Mouse (Mus musculus): Measurements from ENCODE around the gene Acsbg1. TPM values are rescaled to one million over a fixed set of nuclear protein-coding genes. Genes with fewer than 3 reads are reported as not detected.

Acsbg1 gene
- polyA plus RNA-seq, 1 experiment from 2014 or later = 0.10 TPM

GRCm38 (mm10) chr9:54642149-54642548 lies 19.5 kb downstream of the Acsbg1 start:
- Histone ChIP-seq H3K4me3 (ENCODE audit: low read depth, low read length) (no peak overlapping the region), H3K4me2 (replicated peaks; ENCODE audit: low read depth, low read length) (no peak overlapping the region), H3K9ac (replicated peaks; ENCODE audit: low read depth) (no peak overlapping the region), H3K27me3 (replicated peaks; ENCODE audit: insufficient read depth, low read length) (no peaks in the 10 kb centered on the region), H3K9me3 (ENCODE audit: low read length) (no peaks in the 10 kb centered on the region), H3K36me3 (ENCODE audit: insufficient read depth, low read length) (no peaks in the 10 kb centered on the region), H3K4me1 (ENCODE audit: insufficient read depth, low read depth, low read length) (no peaks in the 10 kb centered on the region), H3K27ac (ENCODE audit: low read length) (no peak overlapping the region)
- ATAC-seq = no peak
- 58% methylated on average over 2 of the region's 2 CpGs for WGBS
- TF ChIP-seq CTCF (IDR thresholded peaks at IDR 0.05) (no peak), EP300 (IDR thresholded peaks at IDR 0.05) (no peak)
- DNase-seq (ENCODE audit: low spot score) = no peak

- no peak for DNase-seq (ENCODE audit: low spot score)
- no peak overlapping the region for H3K27ac ChIP-seq (ENCODE audit: low read length)
- WGBS = 69% methylated on average over 3 of the region's 3 CpGs
Observed at GRCm38 (mm10) chr9:54641548-54641947, 20.1 kb downstream of the Acsbg1 start.

GRCm38 (mm10) chr9:54639192-54639591 lies 22.5 kb downstream of the Acsbg1 start:
- Histone ChIP-seq H3K9me3 (ENCODE audit: low read length) (no peaks in the 10 kb centered on the region), H3K4me2 (replicated peaks; ENCODE audit: low read depth, low read length) (no peak overlapping the region), H3K4me3 (ENCODE audit: low read depth, low read length) (no peak overlapping the region), H3K9ac (replicated peaks; ENCODE audit: low read depth) (no peak overlapping the region), H3K27ac (ENCODE audit: low read length) (no peak overlapping the region), H3K4me1 (ENCODE audit: insufficient read depth, low read depth, low read length) (no peaks in the 10 kb centered on the region), H3K36me3 (ENCODE audit: insufficient read depth, low read length) (no peaks in the 10 kb centered on the region), H3K27me3 (replicated peaks; ENCODE audit: insufficient read depth, low read length) (no peaks in the 10 kb centered on the region)
- ATAC-seq (no peak), DNase-seq (ENCODE audit: low spot score) (no peak)
- 32% methylated on average over 2 of the region's 2 CpGs for WGBS
- TF ChIP-seq EP300 (IDR thresholded peaks at IDR 0.05) (no peak), CTCF (IDR thresholded peaks at IDR 0.05) (no peak)

More at GRCm38 (mm10) chr9:54641548-54641947, 20.1 kb downstream of the Acsbg1 start:
- Histone ChIP-seq H3K4me3 (ENCODE audit: low read depth, low read length) (no peak overlapping the region), H3K9me3 (ENCODE audit: low read length) (no peaks in the 10 kb centered on the region), H3K36me3 (ENCODE audit: insufficient read depth, low read length) (no peaks in the 10 kb centered on the region), H3K9ac (replicated peaks; ENCODE audit: low read depth) (no peak overlapping the region), H3K4me1 (ENCODE audit: insufficient read depth, low read depth, low read length) (no peaks in the 10 kb centered on the region), H3K4me2 (replicated peaks; ENCODE audit: low read depth, low read length) (no peak overlapping the region), H3K27me3 (replicated peaks; ENCODE audit: insufficient read depth, low read length) (no peaks in the 10 kb centered on the region)
- no peak for TF ChIP-seq EP300 (IDR thresholded peaks at IDR 0.05)
- no peak for TF ChIP-seq CTCF (IDR thresholded peaks at IDR 0.05)
- no peak for ATAC-seq

DNA sequence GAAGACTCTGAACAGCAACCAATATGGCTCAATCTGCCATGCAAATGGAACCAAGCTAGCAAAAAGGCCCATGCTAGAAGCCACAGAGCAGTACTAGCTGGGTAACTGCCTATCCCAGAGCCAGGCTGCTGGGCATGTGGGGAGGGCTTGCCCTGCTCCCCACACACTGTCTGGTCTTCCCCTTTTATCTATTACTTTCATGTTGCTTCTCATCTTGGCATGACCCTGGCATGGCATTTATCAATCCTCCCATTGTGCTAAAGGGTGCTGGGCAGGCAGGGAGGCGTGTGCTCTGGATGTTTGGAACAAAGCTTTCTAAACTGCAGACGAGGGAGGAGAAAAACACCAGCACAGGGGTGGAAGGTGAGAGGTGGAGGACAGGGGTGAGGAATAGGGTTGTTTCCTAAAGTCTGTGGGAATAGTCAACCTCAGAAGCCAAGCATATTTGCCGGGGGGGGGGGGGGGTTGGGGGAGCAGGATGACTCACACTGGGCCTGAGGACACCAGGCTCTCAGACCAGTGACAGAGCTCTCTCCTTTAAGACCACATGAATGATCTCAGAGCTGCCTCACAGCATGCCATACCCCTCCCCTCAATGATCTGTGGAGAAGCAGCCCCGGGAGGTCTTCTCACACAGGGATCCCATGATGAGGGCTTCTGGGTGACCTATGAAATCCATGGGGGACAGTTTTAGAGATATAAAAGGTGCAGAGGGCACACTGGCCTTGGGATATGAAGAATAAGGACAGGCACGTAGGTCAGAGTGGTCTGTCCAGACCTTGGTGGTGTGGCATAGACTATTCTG lies 24.0 kb downstream of the Acsbg1 start:
- WGBS = 57% methylated on average over 5 of the region's 5 CpGs
- H3K27ac ChIP-seq (ENCODE audit: low read length) = no peak overlapping the region
- DNase-seq (ENCODE audit: low spot score) = no peak

DNA sequence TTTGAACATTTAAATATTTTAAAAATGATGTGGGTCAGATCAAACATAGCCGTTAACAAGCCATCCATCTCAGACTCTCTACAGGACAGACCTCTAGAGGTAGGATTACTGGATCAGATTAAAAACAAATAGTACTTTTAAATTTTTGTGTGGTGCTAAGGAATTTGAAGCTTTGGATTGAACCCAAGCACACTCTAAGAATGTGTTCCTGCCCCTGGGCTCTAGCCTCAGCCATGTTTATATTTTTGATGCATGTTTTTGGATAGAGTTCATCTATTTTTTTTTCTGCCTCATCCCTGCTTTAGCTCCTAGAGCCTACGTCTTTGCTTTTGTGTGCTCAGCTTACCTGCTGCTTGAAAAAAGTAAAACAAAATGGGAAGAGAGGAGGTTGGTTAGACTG lies 28.3 kb downstream of the Acsbg1 start:
- ATAC-seq (no peak), DNase-seq (ENCODE audit: low spot score) (no peak)
- H3K4me1 ChIP-seq (ENCODE audit: insufficient read depth, low read depth, low read length) = no peaks in the 10 kb centered on the region
- no peak overlapping the region for H3K4me2 ChIP-seq (replicated peaks; ENCODE audit: low read depth, low read length)
- H3K9me3 ChIP-seq (ENCODE audit: low read length) = no peaks in the 10 kb centered on the region
- H3K4me3 ChIP-seq (ENCODE audit: low read depth, low read length) = no peak overlapping the region
- TF ChIP-seq CTCF (IDR thresholded peaks at IDR 0.05) (no peak), EP300 (IDR thresholded peaks at IDR 0.05) (no peak)
- H3K9ac ChIP-seq (replicated peaks; ENCODE audit: low read depth) = no peak overlapping the region
- H3K27ac ChIP-seq (ENCODE audit: low read length) = no peak overlapping the region
- no peaks in the 10 kb centered on the region for H3K27me3 ChIP-seq (replicated peaks; ENCODE audit: insufficient read depth, low read length)
- 55% methylated on average over 2 of the region's 2 CpGs for WGBS
- H3K36me3 ChIP-seq (ENCODE audit: insufficient read depth, low read length) = no peaks in the 10 kb centered on the region

More for the DNA sequence above, 24.0 kb downstream of the Acsbg1 start:
- Histone ChIP-seq H3K9ac (replicated peaks; ENCODE audit: low read depth) (no peak overlapping the region), H3K4me3 (ENCODE audit: low read depth, low read length) (no peak overlapping the region), H3K9me3 (ENCODE audit: low read length) (no peaks in the 10 kb centered on the region), H3K4me1 (ENCODE audit: insufficient read depth, low read depth, low read length) (no peaks in the 10 kb centered on the region), H3K27me3 (replicated peaks; ENCODE audit: insufficient read depth, low read length) (no peaks in the 10 kb centered on the region), H3K4me2 (replicated peaks; ENCODE audit: low read depth, low read length) (no peak overlapping the region), H3K36me3 (ENCODE audit: insufficient read depth, low read length) (no peaks in the 10 kb centered on the region)
- no peak for ATAC-seq
- TF ChIP-seq EP300 (IDR thresholded peaks at IDR 0.05) (no peak), CTCF (IDR thresholded peaks at IDR 0.05) (no peak)

GRCm38 (mm10) chr9:54630905-54631304 lies 30.8 kb downstream of the Acsbg1 start:
- Histone ChIP-seq H3K4me3 (ENCODE audit: low read depth, low read length) (no peak overlapping the region), H3K27me3 (replicated peaks; ENCODE audit: insufficient read depth, low read length) (no peaks in the 10 kb centered on the region), H3K4me2 (replicated peaks; ENCODE audit: low read depth, low read length) (no peak overlapping the region), H3K9ac (replicated peaks; ENCODE audit: low read depth) (no peak overlapping the region), H3K27ac (ENCODE audit: low read length) (no peak overlapping the region), H3K4me1 (ENCODE audit: insufficient read depth, low read depth, low read length) (no peaks in the 10 kb centered on the region), H3K36me3 (ENCODE audit: insufficient read depth, low read length) (no peaks in the 10 kb centered on the region), H3K9me3 (ENCODE audit: low read length) (no peaks in the 10 kb centered on the region)
- ATAC-seq = no peak
- no peak for DNase-seq (ENCODE audit: low spot score)
- TF ChIP-seq EP300 (IDR thresholded peaks at IDR 0.05) (no peak), CTCF (IDR thresholded peaks at IDR 0.05) (peak; percentile 38; the same call in 1 of the 2 replicates)
